ENCODE assay signal across 8 mouse cellular contexts in genomic region chr11:94565151-94565479, GRCm38 (mm10). TPM values are rescaled to one million over a fixed set of nuclear protein-coding genes. Genes with fewer than 3 reads are reported as not detected.
DNase-seq lines count a peak whose midpoint lies in the region; ATAC-seq and TF ChIP-seq lines count a peak whose summit lies in the region.

No protein-coding gene starts in this region.

- no peak for TF ChIP-seq EP300 in liver, embryonic 14.5 days (IDR thresholded peaks at IDR 0.05; ENCODE audit: low read depth)

- H3K4me2 ChIP-seq in neural tube, embryonic 11.5 days (ENCODE audit: low read depth), result peak overlapping the region; percentile 30
- peak overlapping the region; percentile 51 for H3K4me2 ChIP-seq in forebrain, embryonic 12.5 days
- peak overlapping the region; percentile 44 for H3K4me2 ChIP-seq in liver, embryonic 14.5 days (ENCODE audit: low read depth)

- no peaks in the 10 kb centered on the region for H3K36me3 ChIP-seq in neural tube, embryonic 11.5 days (ENCODE audit: control insufficient read depth, insufficient read depth, low read length)
- H3K36me3 ChIP-seq in forebrain, embryonic 12.5 days (replicated peaks), result no peaks in the 10 kb centered on the region
- no peaks in the 10 kb centered on the region for H3K36me3 ChIP-seq in liver, embryonic 14.5 days (replicated peaks; ENCODE audit: control insufficient read depth, insufficient read depth, low read depth)
- peaks cover 8% of the 10 kb centered on the region; the same call in 1 of the 2 replicates for H3K36me3 ChIP-seq in small intestine, adult 2 months (ENCODE audit: control insufficient read depth, insufficient read depth, low read length)

- H3K27me3 ChIP-seq in neural tube, embryonic 11.5 days (ENCODE audit: control insufficient read depth, insufficient read depth, low read length), result peaks cover 19% of the 10 kb centered on the region
- peaks cover 37% of the 10 kb centered on the region for H3K27me3 ChIP-seq in forebrain, embryonic 12.5 days
- H3K27me3 ChIP-seq in liver, embryonic 14.5 days (ENCODE audit: control insufficient read depth, insufficient read depth, low read length), result peaks cover 12% of the 10 kb centered on the region
- no peaks in the 10 kb centered on the region for H3K27me3 ChIP-seq in small intestine, adult 2 months (ENCODE audit: control insufficient read depth, insufficient read depth, low read length)

- peaks cover 6% of the 10 kb centered on the region; the same call in 1 of the 2 replicates for H3K4me1 ChIP-seq in neural tube, embryonic 11.5 days (ENCODE audit: control insufficient read depth, insufficient read depth, low read length)
- peaks cover 18% of the 10 kb centered on the region for H3K4me1 ChIP-seq in forebrain, embryonic 12.5 days
- H3K4me1 ChIP-seq in liver, embryonic 14.5 days (replicated peaks; ENCODE audit: control insufficient read depth in 2 of 2, insufficient read depth in 2 of 2, low read length in 1 of 2), result no peaks in the 10 kb centered on the region
- peaks cover 12% of the 10 kb centered on the region for H3K4me1 ChIP-seq in small intestine, adult 2 months (ENCODE audit: control insufficient read depth, insufficient read depth, insufficient read length, low read length)

- 12% methylated on average over 16 of the region's 16 CpGs for WGBS in neural tube, embryonic 11.5 days
- WGBS in forebrain, embryonic 12.5 days, result 11% methylated on average over 16 of the region's 16 CpGs
- 22% methylated on average over 16 of the region's 16 CpGs for WGBS in liver, embryonic 14.5 days (ENCODE audit: insufficient replicate concordance)
- 23% methylated on average over 16 of the region's 16 CpGs for WGBS in small intestine, adult 2 months

- H3K27ac ChIP-seq in neural tube, embryonic 11.5 days (ENCODE audit: low read depth, low read length), result no peak overlapping the region
- H3K27ac ChIP-seq in forebrain, embryonic 12.5 days, result no peak overlapping the region
- H3K27ac ChIP-seq in liver, embryonic 14.5 days, result no peak overlapping the region
- no peak overlapping the region for H3K27ac ChIP-seq in small intestine, adult 2 months (ENCODE audit: insufficient read depth, low read depth, low read length)

- ATAC-seq in neural tube, embryonic 11.5 days (ENCODE audit: insufficient read depth, low FRiP score, low TSS enrichment), result no peak
- ATAC-seq in forebrain, embryonic 12.5 days (ENCODE audit: low FRiP score), result no peak
- ATAC-seq in liver, embryonic 14.5 days (ENCODE audit: insufficient read depth), result no peak

- no peak for TF ChIP-seq CTCF in liver, embryonic 14.5 days (IDR thresholded peaks at IDR 0.05; ENCODE audit: low read depth)
- peak; percentile 51; the same call in 1 of the 2 replicates for TF ChIP-seq CTCF in small intestine, adult 2 months (IDR thresholded peaks at IDR 0.05; ENCODE audit: extremely low read depth, insufficient read length, insufficient replicate concordance, low read depth, low read length)

- H3K9ac ChIP-seq in neural tube, embryonic 11.5 days (ENCODE audit: low read length), result no peak overlapping the region
- peak overlapping the region; percentile 18; the same call in 1 of the 2 replicates for H3K9ac ChIP-seq in forebrain, embryonic 12.5 days
- no peak overlapping the region for H3K9ac ChIP-seq in liver, embryonic 14.5 days (replicated peaks)

- no peak for TF ChIP-seq POLR2A in small intestine, adult 2 months (IDR thresholded peaks at IDR 0.05; ENCODE audit: low read depth, low read length)

- H3K4me3 ChIP-seq in neural tube, embryonic 11.5 days (ENCODE audit: low read depth, low read length), result no peak overlapping the region
- peak overlapping the region; percentile 25 for H3K4me3 ChIP-seq in forebrain, embryonic 12.5 days (replicated peaks)
- H3K4me3 ChIP-seq in liver, embryonic 14.5 days (ENCODE audit: insufficient read depth in 1 of 2, low read depth in 2 of 2, low read length in 2 of 2), result no peak overlapping the region
- H3K4me3 ChIP-seq in small intestine, adult 2 months (ENCODE audit: low read depth, low read length), result peak overlapping the region; percentile 44

- no peaks in the 10 kb centered on the region for H3K9me3 ChIP-seq in neural tube, embryonic 11.5 days (ENCODE audit: control insufficient read depth, low read length)
- H3K9me3 ChIP-seq in forebrain, embryonic 12.5 days, result no peaks in the 10 kb centered on the region
- H3K9me3 ChIP-seq in liver, embryonic 14.5 days (ENCODE audit: control insufficient read depth, low read length), result no peaks in the 10 kb centered on the region

- no peak for DNase-seq in neural tube, embryonic 11.5 days (ENCODE audit: low spot score)
- no peak for DNase-seq in neural tube, embryonic 10.5 days (ENCODE audit: extremely low spot score, low spot score)
- DNase-seq in liver, embryonic 14.5 days (ENCODE audit: low read depth in 3 of 3, low spot score in 3 of 3), result no peak
- DNase-seq in frontal cortex, postnatal 10 days (ENCODE audit: low spot score in 2 of 2), result no peak
- DNase-seq in Muller cell, postnatal 12 days (ENCODE audit: inconsistent ontology term), result no peak
- no peak for DNase-seq in cerebellum, adult 9-11 months

RNA-seq across cellular contexts. Expression of gene Chad, which starts 0.3 kb away (rescaled TPM):
- polyA plus RNA-seq in neural tube, embryonic 11.5 days (2014; fragmentation: Nextera tagmentation; extraction: Ambion mirVana), result 0.42 and 0.53 TPM in 2 replicates
- 0.69 TPM in 1 of 2 replicates, not detected in the other for polyA plus RNA-seq in forebrain, embryonic 12.5 days (2016; fragmentation: Nextera tagmentation; extraction: Ambion mirVana)
- polyA plus RNA-seq in liver, embryonic 14.5 days (2012; rRNA removed), result 0.02 and 0.03 TPM in 2 replicates
- 0.09 TPM in 1 of 2 replicates, not detected in the other for polyA plus RNA-seq in liver, embryonic 14.5 days (2014; fragmentation: Nextera tagmentation; extraction: Ambion mirVana)
- polyA plus RNA-seq in small intestine, adult 2 months (2012; rRNA removed), result 0.91 and 13.9 TPM in 2 replicates

RNA-seq across cellular contexts. Expression of gene Rsad1, which starts 16.1 kb away (rescaled TPM):
- polyA plus RNA-seq in neural tube, embryonic 11.5 days (2014; fragmentation: Nextera tagmentation; extraction: Ambion mirVana), result 2.8 and 3.4 TPM in 2 replicates
- polyA plus RNA-seq in forebrain, embryonic 12.5 days (2016; fragmentation: Nextera tagmentation; extraction: Ambion mirVana), result 2.8 and 3.0 TPM in 2 replicates
- 1.2 and 1.4 TPM in 2 replicates for polyA plus RNA-seq in liver, embryonic 14.5 days (2012; rRNA removed)
- polyA plus RNA-seq in liver, embryonic 14.5 days (2014; fragmentation: Nextera tagmentation; extraction: Ambion mirVana), result 0.51 and 0.72 TPM in 2 replicates
- 3.7 and 8.4 TPM in 2 replicates for polyA plus RNA-seq in small intestine, adult 2 months (2012; rRNA removed)

RNA-seq across cellular contexts. Expression of gene Acsf2, which starts 36.6 kb away (rescaled TPM):
- 6.3 and 6.5 TPM in 2 replicates for polyA plus RNA-seq in neural tube, embryonic 11.5 days (2014; fragmentation: Nextera tagmentation; extraction: Ambion mirVana)
- 3.5 and 4.0 TPM in 2 replicates for polyA plus RNA-seq in forebrain, embryonic 12.5 days (2016; fragmentation: Nextera tagmentation; extraction: Ambion mirVana)
- polyA plus RNA-seq in liver, embryonic 14.5 days (2012; rRNA removed), result 3.2 and 3.9 TPM in 2 replicates
- polyA plus RNA-seq in liver, embryonic 14.5 days (2014; fragmentation: Nextera tagmentation; extraction: Ambion mirVana), result 1.3 and 1.4 TPM in 2 replicates
- polyA plus RNA-seq in small intestine, adult 2 months (2012; rRNA removed), result 21.1 and 50.5 TPM in 2 replicates

RNA-seq across cellular contexts. Expression of gene Mycbpap, which starts 43.6 kb away (rescaled TPM):
- 1.4 and 3.2 TPM in 2 replicates for polyA plus RNA-seq in neural tube, embryonic 11.5 days (2014; fragmentation: Nextera tagmentation; extraction: Ambion mirVana)
- 3.7 and 3.8 TPM in 2 replicates for polyA plus RNA-seq in forebrain, embryonic 12.5 days (2016; fragmentation: Nextera tagmentation; extraction: Ambion mirVana)
- polyA plus RNA-seq in liver, embryonic 14.5 days (2012; rRNA removed), result 0.03 and 0.09 TPM in 2 replicates
- not detected in 2 replicates for polyA plus RNA-seq in liver, embryonic 14.5 days (2014; fragmentation: Nextera tagmentation; extraction: Ambion mirVana)
- 1.1 and 1.4 TPM in 2 replicates for polyA plus RNA-seq in small intestine, adult 2 months (2012; rRNA removed)

Comparison
In these comparisons a context has a peak if more than half of its experiments do, and no peak if none do; other contexts are left out.
1. H3K4me3 ChIP-seq: peak in forebrain, embryonic 12.5 days (single experiment) and small intestine, adult 2 months (single experiment); none in neural tube, embryonic 11.5 days (single experiment) and liver, embryonic 14.5 days (0 of 2).
2. Peak in every context shown above with its lines, with median percentiles within 50 percentile points of each other: H3K4me2 ChIP-seq.